8 mouse cellular contexts compared by ENCODE assay signal in genomic region chr6:29735689-29736451, GRCm38 (mm10). TPM values are rescaled to one million over a fixed set of nuclear protein-coding genes. Genes with fewer than 3 reads are reported as not detected.
DNase-seq lines count a peak whose midpoint lies in the region; ATAC-seq lines count a peak whose summit lies in the region.

No protein-coding gene starts in this region.

- peak overlapping the region; percentile 99 for H3K9ac ChIP-seq in embryonic facial prominence, embryonic 12.5 days
- peak overlapping the region; percentile 96 for H3K9ac ChIP-seq in heart, embryonic 11.5 days (ENCODE audit: low read depth, low read length)

- WGBS in embryonic facial prominence, embryonic 12.5 days = under 1% methylated on average over 75 of the region's 75 CpGs
- under 1% methylated on average over 75 of the region's 75 CpGs for WGBS in heart, embryonic 11.5 days (ENCODE audit: insufficient replicate concordance)

- peak overlapping the region; percentile 93 for H3K4me2 ChIP-seq in embryonic facial prominence, embryonic 12.5 days (replicated peaks)
- H3K4me2 ChIP-seq in heart, embryonic 11.5 days = peak overlapping the region; percentile 84

- no peaks in the 10 kb centered on the region for H3K27me3 ChIP-seq in embryonic facial prominence, embryonic 12.5 days
- H3K27me3 ChIP-seq in heart, embryonic 11.5 days (ENCODE audit: control insufficient read depth, insufficient read depth, low read length) = no peaks in the 10 kb centered on the region

- H3K27ac ChIP-seq in embryonic facial prominence, embryonic 12.5 days = peak overlapping the region; percentile 99
- peak overlapping the region; percentile 98 for H3K27ac ChIP-seq in heart, embryonic 11.5 days (ENCODE audit: low read depth, low read length)

- peaks cover 19% of the 10 kb centered on the region for H3K4me1 ChIP-seq in embryonic facial prominence, embryonic 12.5 days
- H3K4me1 ChIP-seq in heart, embryonic 11.5 days (ENCODE audit: control insufficient read depth, insufficient read depth, low read length) = 0 out of 2 replicates have a peak, but pooled peaks cover 3% of the 10 kb centered on the region

- DNase-seq in 3T3-L1 (ENCODE audit: low read depth, low spot score) (peak; percentile 73), NIH3T3 (ENCODE audit: low read depth) (peak; percentile 79)
- DNase-seq in kidney, adult 9 months = peak; percentile 47
- peak; percentile 75 for DNase-seq in lung, postnatal 10 days
- peak; percentile 77 for DNase-seq in retina, postnatal 1 day
- DNase-seq in frontal cortex, adult 2 months (ENCODE audit: extremely low spot score in 1 of 2, low spot score in 1 of 2) = no peak

- peak; percentile 80 for ATAC-seq in embryonic facial prominence, embryonic 12.5 days (ENCODE audit: insufficient number of reproducible peaks, insufficient read depth, low FRiP score, low TSS enrichment)
- peak; percentile 60 for ATAC-seq in heart, embryonic 11.5 days (replicated peaks; ENCODE audit: insufficient number of reproducible peaks, low FRiP score, low TSS enrichment)

- H3K4me3 ChIP-seq in embryonic facial prominence, embryonic 12.5 days = peak overlapping the region; percentile 93
- H3K4me3 ChIP-seq in heart, embryonic 11.5 days (ENCODE audit: low read depth, low read length) = peak overlapping the region; percentile 92

- no peaks in the 10 kb centered on the region for H3K9me3 ChIP-seq in embryonic facial prominence, embryonic 12.5 days
- no peaks in the 10 kb centered on the region for H3K9me3 ChIP-seq in heart, embryonic 11.5 days (replicated peaks; ENCODE audit: control insufficient read depth, low read length)

- peaks cover 15% of the 10 kb centered on the region; the same call in 1 of the 2 replicates for H3K36me3 ChIP-seq in embryonic facial prominence, embryonic 12.5 days
- H3K36me3 ChIP-seq in heart, embryonic 11.5 days (ENCODE audit: control insufficient read depth, insufficient read depth, low read length) = no peaks in the 10 kb centered on the region

RNA-seq across cellular contexts. Expression of gene Smo, which starts 0.6 kb away (rescaled TPM):
- 69.1 and 70.5 TPM in 2 replicates for polyA plus RNA-seq in embryonic facial prominence, embryonic 12.5 days (2016; fragmentation: Nextera tagmentation; extraction: Ambion mirVana)
- 21.8 and 22.4 TPM in 2 replicates for polyA plus RNA-seq in heart, embryonic 11.5 days (2014; fragmentation: Nextera tagmentation; extraction: Ambion mirVana)
- polyA plus RNA-seq in frontal cortex, adult 2 months (2012; rRNA removed) = 10.2 and 10.4 TPM in 2 replicates

RNA-seq across cellular contexts. Expression of gene Ahcyl2, which starts 31.9 kb away (rescaled TPM):
- 20.5 and 21.4 TPM in 2 replicates for polyA plus RNA-seq in embryonic facial prominence, embryonic 12.5 days (2016; fragmentation: Nextera tagmentation; extraction: Ambion mirVana)
- 9.9 and 11.6 TPM in 2 replicates for polyA plus RNA-seq in heart, embryonic 11.5 days (2014; fragmentation: Nextera tagmentation; extraction: Ambion mirVana)
- 117 and 118 TPM in 2 replicates for polyA plus RNA-seq in frontal cortex, adult 2 months (2012; rRNA removed)

RNA-seq across cellular contexts. Expression of gene Tspan33, which starts 41.8 kb away (rescaled TPM):
- 4.7 and 5.6 TPM in 2 replicates for polyA plus RNA-seq in embryonic facial prominence, embryonic 12.5 days (2016; fragmentation: Nextera tagmentation; extraction: Ambion mirVana)
- polyA plus RNA-seq in heart, embryonic 11.5 days (2014; fragmentation: Nextera tagmentation; extraction: Ambion mirVana) = 11.9 and 12.1 TPM in 2 replicates
- polyA plus RNA-seq in frontal cortex, adult 2 months (2012; rRNA removed) = 26.6 and 28.7 TPM in 2 replicates

Comparison
In these comparisons a context has a peak if more than half of its experiments do, and no peak if none do; other contexts are left out.
1. DNase-seq: peak in 3T3-L1 (single experiment), NIH3T3 (single experiment), kidney, adult 9 months (single experiment), lung, postnatal 10 days (single experiment) and retina, postnatal 1 day (single experiment); none in frontal cortex, adult 2 months (0 of 2).